Mouse (Mus musculus): ENCODE measurements around the gene Lyz2. TPM values are rescaled to one million over a fixed set of nuclear protein-coding genes. Genes with fewer than 3 reads are reported as not detected.
"Not testable (repeated sequence)": the region's sequence is repeated elsewhere in the genome, so short reads cannot be mapped to it uniquely, and the experiment has no call there.

Lyz2 gene
- total RNA-seq, 2 experiments from 2014 or later, result 36.4 to 45.3 TPM

GRCm38 (mm10) chr10:117284578-117285520 is 2.7 kb upstream of the Lyz2 start:
- no peak for DNase-seq

GRCm38 (mm10) chr10:117283871-117284577 is 1.9 kb upstream of the Lyz2 start:
- DNase-seq, result no peak

DNA sequence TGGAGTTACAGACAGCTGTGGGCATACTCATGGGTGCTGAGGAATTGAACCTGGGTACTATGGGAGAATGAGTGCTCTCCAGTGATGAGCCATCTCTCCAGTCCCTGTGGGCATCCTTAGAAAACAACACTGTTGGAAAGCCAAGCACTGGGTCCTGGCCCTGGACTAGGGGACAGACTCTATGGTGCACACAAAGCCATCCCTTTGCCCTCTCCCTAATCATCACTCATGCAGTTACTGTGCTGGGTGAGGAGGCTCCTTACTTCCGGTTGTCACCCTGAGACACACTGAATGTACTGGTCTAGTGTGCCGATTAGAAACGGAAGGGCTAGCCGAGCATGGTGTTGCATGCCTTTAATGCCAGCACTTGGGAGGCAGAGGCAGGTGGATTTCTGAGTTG is 1.1 kb upstream of the Lyz2 start:
- not testable (repeated sequence) for DNase-seq

- DNase-seq, result no peak
Measured at GRCm38 (mm10) chr10:117282551-117282950, 430 bp upstream of the Lyz2 start.

DNA sequence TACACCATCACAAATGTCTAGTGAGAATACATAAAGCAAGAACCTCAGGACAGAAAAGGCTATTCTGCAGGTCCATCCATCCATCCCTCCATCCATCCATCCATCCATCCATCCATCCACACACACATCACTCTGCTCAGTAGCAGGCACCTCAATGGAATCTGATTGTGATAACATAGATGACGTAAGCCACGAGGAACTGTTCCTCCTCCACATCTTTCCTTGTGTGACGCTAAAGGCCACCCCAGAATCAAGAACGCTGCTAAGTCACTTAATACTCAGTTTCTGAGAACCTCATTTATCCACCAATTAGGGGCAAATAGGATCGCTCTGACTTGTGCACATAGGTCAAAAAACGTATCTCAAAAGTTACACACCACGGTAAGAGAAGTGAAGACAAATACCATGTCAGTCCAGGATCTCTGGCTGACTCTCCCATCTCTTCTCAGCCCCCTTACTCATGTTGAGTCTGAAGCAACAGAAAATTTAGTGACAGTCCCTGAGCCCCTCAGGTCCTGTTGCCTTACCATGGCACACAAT is 670 bp downstream of the Lyz2 start:
- DNase-seq, result no peak

DNA sequence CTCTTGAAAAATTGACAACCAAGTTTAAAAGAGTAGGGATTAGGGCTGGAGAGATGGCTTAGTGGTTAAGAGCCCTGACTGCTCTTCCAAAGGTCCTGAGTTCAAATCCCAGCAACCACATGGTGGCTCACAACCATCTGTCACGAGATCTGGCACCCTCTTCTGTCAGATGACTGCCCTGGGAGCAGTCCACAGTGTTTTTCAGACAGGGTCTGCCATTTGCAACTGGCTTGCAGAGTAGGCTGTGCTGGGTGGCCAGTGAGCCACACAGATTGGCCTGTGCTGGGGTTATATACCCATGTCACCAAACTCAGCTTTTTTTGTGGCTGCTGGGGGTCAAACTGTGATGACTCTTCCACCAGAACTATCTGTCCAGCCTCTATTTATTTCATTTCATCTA is 2.1 kb downstream of the Lyz2 start:
- no peak for DNase-seq

DNA sequence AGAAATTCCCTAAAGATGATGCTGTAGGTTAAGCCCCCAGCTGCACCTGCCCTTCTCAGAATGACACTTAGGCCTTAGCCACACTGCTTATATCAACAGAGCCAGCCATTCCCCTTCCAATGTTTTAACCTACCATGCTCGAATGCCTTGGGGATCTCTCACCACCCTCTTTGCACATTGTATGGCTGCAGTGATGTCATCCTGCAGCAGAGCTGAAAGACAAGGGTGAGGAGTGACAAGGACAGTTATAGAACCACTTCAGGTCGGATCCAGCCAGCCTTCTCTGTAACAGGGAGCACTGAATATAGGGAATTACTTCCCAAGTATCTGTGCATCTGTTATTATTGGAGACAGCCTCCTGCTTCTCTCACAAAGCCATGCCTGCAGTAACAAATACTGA is 3.6 kb downstream of the Lyz2 start:
- DNase-seq, result not testable (repeated sequence)

- DNase-seq, result not testable (repeated sequence)
Measured at GRCm38 (mm10) chr10:117277779-117278178, 4.3 kb downstream of the Lyz2 start.

DNA sequence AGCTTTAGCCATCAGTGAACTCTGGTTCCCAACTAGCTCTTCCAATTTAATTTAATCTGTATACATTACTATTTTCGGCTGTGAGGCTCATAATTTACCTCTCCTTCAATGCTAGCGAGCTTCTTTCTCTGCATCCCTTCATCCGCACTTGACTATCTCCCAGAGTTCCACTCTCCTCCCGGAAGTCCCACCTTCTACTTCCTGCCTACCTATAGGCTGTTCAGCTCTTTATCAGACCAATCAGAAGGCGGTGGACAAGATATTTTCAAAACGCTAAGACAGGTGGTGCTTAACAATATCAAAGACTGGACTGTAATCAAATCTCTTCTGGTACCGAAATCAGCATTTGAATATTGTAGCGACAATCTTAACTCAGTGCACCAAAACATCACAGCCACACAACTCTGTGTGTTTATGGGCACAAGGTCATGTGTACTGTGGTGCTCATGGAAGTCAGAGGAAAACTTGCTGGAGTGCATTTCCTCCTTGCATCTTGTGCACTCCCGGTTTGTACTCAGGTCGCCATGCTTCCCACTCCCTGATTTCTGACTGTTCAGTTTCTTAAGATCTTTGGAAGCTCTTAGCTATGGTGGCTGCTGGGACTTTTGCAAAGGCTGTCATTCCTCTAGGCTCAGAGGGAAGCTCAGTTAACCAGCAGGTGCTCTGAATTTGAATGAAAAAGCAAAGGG is 6.3 kb downstream of the Lyz2 start:
- no peak for DNase-seq

- not testable (repeated sequence) for DNase-seq
Measured at GRCm38 (mm10) chr10:117274645-117275044, 7.5 kb downstream of the Lyz2 start.

GRCm38 (mm10) chr10:117272023-117272422 is 10.1 kb downstream of the Lyz2 start:
- no peak for DNase-seq

DNA sequence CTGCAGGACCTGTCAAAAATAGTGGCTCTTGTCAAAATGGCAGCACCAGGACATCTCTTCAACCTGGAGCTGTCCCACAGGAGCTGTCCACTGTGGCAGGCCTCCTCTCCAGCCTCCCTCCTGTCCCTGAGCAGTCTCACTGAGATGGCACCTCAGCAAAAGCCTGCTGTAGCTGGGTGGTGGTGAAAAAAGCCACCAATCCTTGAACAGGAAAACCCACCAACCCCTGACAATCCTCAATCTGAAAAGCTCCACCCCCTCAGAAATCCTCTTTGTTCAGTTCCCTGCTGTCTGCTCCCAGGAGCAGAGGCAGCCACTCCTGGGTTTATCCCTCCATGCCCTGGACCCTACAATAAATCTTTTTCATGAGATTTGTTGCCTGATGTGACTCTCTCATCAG is 22.3 kb downstream of the Lyz2 start:
- no peak for DNase-seq

- no peak for DNase-seq
Measured at GRCm38 (mm10) chr10:117238603-117239002, 43.5 kb downstream of the Lyz2 start, which contains the start of gene 9530003J23Rik. TSS of gene 9530003J23Rik (minus strand) at chr10:117238703.

- DNase-seq, result no peak
Measured at GRCm38 (mm10) chr10:117235866-117236265, 46.3 kb downstream of the Lyz2 start.

- DNase-seq, result no peak
Measured at GRCm38 (mm10) chr10:117234825-117235224, 47.3 kb downstream of the Lyz2 start.

- DNase-seq, result no peak
Measured at GRCm38 (mm10) chr10:117229826-117230225, 52.3 kb downstream of the Lyz2 start.

Other genes starting within 250 kb of the Lyz2 start
- gene Lrrc10, start 237.0 kb downstream of the Lyz2 start, total RNA-seq (2021), result not detected
- 100 to 1,000 TPM; 104 to 109 TPM for gene Cct2, start 218.5 kb downstream of the Lyz2 start, total RNA-seq (2021)
- 1 to 10 TPM; 7.6 to 8.7 TPM for gene Frs2, start 133.8 kb downstream of the Lyz2 start, total RNA-seq (2021)
- gene Yeats4, start 57.8 kb downstream of the Lyz2 start, total RNA-seq (2021), result 10 to 100 TPM; 15.5 to 17.8 TPM
- not detected for gene 9530003J23Rik, start 43.6 kb downstream of the Lyz2 start, total RNA-seq (2021)
- gene Lyz1, start 10.5 kb upstream of the Lyz2 start, total RNA-seq (2021), result 1 to 10 TPM; 5.1 to 6.8 TPM
- gene Cpsf6, start 97.7 kb upstream of the Lyz2 start, total RNA-seq (2021), result 10 to 100 TPM; 21.6 to 24.2 TPM

Data from gastrocnemius, postnatal 25 days (tissue).